Mouse (Mus musculus): ENCODE data around the gene Ccdc136. TPM values are rescaled to one million over a fixed set of nuclear protein-coding genes. Genes with fewer than 3 reads are reported as not detected.
"Not testable (repeated sequence)": the region's sequence is repeated elsewhere in the genome, so short reads cannot be mapped to it uniquely, and the experiment has no call there.

Ccdc136 gene
- polyA plus RNA-seq, 1 experiment from 2014 or later: 0.62 TPM

DNA sequence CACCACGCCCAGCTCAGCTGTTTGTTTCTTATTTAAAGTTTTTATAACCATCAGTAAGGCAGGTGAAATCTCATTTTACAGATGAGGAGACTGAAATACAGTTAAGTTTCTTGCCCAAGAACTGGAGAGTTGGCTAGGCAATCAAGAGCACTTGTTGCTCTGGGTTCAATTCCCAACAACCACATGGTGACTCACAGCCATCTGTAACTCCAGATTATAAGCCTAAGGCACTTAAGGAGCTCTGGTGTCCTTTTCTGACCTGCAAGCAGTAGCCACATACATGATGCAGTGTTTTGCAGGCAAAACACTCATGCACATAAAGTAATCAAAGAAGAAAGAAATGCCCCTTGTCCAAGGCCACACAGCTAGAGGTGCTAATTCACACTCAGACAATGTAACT lies 30.8 kb upstream of the Ccdc136 start:
- Histone ChIP-seq H3K9ac (no peak overlapping the region), H3K4me2 (no peak overlapping the region), H3K36me3 (peaks cover 51% of the 10 kb centered on the region), H3K27ac (no peak overlapping the region), H3K4me3 (replicated peaks) (no peak overlapping the region), H3K27me3 (no peaks in the 10 kb centered on the region), H3K4me1 (replicated peaks) (no peaks in the 10 kb centered on the region), H3K9me3 (replicated peaks) (no peaks in the 10 kb centered on the region)
- 81% methylated on average over 1 of the region's 1 CpGs for WGBS (ENCODE audit: insufficient replicate concordance)
- DNase-seq (no peak), ATAC-seq (ENCODE audit: low read depth) (no peak)

DNA sequence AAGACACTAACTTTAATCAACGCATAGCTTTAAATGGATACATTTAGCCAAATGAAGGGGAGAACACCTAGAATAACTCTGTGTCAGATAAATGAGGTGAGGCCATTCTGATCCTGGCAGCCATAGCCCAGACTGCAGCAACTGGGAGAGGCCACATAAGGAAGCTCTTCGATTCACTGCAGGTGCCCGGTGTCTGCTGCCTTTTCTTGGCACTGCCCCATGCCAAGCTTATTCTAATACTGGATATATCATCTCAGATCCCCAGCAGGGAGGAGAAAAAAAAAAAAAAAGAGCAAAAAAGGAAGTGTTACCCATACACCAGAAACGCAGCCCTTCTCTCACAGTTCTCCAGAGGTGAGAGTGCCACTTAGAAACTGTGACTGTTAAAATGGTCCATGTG lies 18.7 kb upstream of the Ccdc136 start:
- no peak overlapping the region for H3K9ac ChIP-seq
- H3K4me1 ChIP-seq (replicated peaks): peaks cover 7% of the 10 kb centered on the region
- no peak overlapping the region for H3K4me3 ChIP-seq (replicated peaks)
- WGBS (ENCODE audit: insufficient replicate concordance): 74% methylated on average over 4 of the region's 4 CpGs
- no peak overlapping the region for H3K27ac ChIP-seq
- no peaks in the 10 kb centered on the region for H3K9me3 ChIP-seq (replicated peaks)
- no peak for ATAC-seq (ENCODE audit: low read depth)
- H3K36me3 ChIP-seq: peaks cover 48% of the 10 kb centered on the region
- no peak overlapping the region for H3K4me2 ChIP-seq
- DNase-seq: no peak
- H3K27me3 ChIP-seq: no peaks in the 10 kb centered on the region

- DNase-seq (no peak), ATAC-seq (ENCODE audit: low read depth) (no peak)
- no peak overlapping the region for H3K9ac ChIP-seq
- H3K27ac ChIP-seq: no peak overlapping the region
- no peaks in the 10 kb centered on the region for H3K27me3 ChIP-seq
- H3K4me3 ChIP-seq (replicated peaks): no peak overlapping the region
- peaks cover 36% of the 10 kb centered on the region for H3K36me3 ChIP-seq
- no peaks in the 10 kb centered on the region for H3K9me3 ChIP-seq (replicated peaks)
- 76% methylated on average over 10 of the region's 10 CpGs for WGBS (ENCODE audit: insufficient replicate concordance)
- peaks cover 1% of the 10 kb centered on the region for H3K4me1 ChIP-seq (replicated peaks)
- H3K4me2 ChIP-seq: no peak overlapping the region
Measured at GRCm38 (mm10) chr6:29378678-29379077, 17.4 kb upstream of the Ccdc136 start.

DNA sequence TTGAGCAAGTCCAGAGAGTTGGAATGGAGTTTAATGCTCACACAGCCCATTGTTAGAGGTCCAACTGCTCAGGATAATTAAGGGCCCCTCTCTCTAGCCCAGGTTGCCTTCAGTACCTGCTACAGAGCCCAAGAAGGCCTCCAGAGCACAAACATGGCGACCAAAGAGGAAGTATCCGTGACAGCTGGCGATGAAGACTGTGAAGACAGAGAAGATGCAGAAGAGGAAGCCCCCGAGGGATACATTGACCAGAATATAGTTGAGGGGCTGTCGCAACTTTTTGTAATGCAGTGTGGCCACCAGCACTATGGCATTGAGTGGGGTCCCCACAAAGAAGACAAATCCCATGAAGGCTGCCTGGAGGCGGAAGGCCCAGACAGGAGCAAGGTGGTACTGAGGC lies 16.2 kb upstream of the Ccdc136 start:
- H3K9me3 ChIP-seq (replicated peaks): no peaks in the 10 kb centered on the region
- H3K4me1 ChIP-seq (replicated peaks): peaks cover 10% of the 10 kb centered on the region
- H3K4me2 ChIP-seq: no peak overlapping the region
- WGBS (ENCODE audit: insufficient replicate concordance): 44% methylated on average over 6 of the region's 6 CpGs
- ATAC-seq (ENCODE audit: low read depth): no peak
- H3K4me3 ChIP-seq (replicated peaks): no peak overlapping the region
- no peaks in the 10 kb centered on the region for H3K27me3 ChIP-seq
- peaks cover 24% of the 10 kb centered on the region for H3K36me3 ChIP-seq
- H3K27ac ChIP-seq: no peak overlapping the region
- no peak overlapping the region for H3K9ac ChIP-seq
- DNase-seq: no peak

GRCm38 (mm10) chr6:29382442-29382841 lies 13.7 kb upstream of the Ccdc136 start:
- no peak overlapping the region for H3K4me3 ChIP-seq (replicated peaks)
- H3K4me2 ChIP-seq: no peak overlapping the region
- no peaks in the 10 kb centered on the region for H3K36me3 ChIP-seq
- H3K27me3 ChIP-seq: 0 out of 2 replicates have a peak, but pooled peaks cover 3% of the 10 kb centered on the region
- no peak overlapping the region for H3K9ac ChIP-seq
- H3K9me3 ChIP-seq (replicated peaks): no peaks in the 10 kb centered on the region
- WGBS (ENCODE audit: insufficient replicate concordance): 52% methylated on average over 2 of the region's 2 CpGs
- H3K27ac ChIP-seq: no peak overlapping the region
- DNase-seq: no peak
- no peak for ATAC-seq (ENCODE audit: low read depth)
- peaks cover 12% of the 10 kb centered on the region for H3K4me1 ChIP-seq (replicated peaks)

DNA sequence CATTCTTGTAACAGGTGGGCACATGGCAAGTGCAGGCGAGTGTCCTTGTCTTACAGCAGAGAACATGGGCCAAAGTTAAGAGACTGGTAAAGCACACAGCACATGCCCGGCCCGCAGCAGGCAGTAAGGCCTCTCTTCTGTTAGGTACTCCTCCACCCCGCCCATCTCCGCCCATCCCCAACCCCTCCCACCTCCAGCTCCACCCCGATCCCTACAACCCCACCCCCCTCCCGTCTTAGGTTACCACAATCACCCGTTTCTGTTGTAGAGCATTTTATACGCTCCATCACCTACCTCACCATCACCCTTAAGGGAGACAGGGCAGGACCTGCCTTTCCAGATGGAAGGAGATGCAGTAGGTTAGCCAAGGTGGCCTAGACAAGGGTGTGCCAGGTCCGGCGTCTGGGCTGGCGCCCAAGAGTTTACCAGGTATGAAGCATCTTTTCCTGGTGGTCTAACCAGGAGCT lies 8.0 kb upstream of the Ccdc136 start, which contains the start of gene Opn1sw:
TSS of gene Opn1sw (minus strand) at position 417 of the 467 bp plus-strand sequence.
- 4% methylated on average over 12 of the region's 12 CpGs for WGBS (ENCODE audit: insufficient replicate concordance)
- peak; percentile 36 for DNase-seq
- H3K27ac ChIP-seq: no peak within 1 kb of the TSS

GRCm38 (mm10) chr6:29388606-29389080 lies 7.5 kb upstream of the Ccdc136 start:
- Histone ChIP-seq H3K27me3 (peaks cover 47% of the 10 kb centered on the region), H3K4me2 (peak overlapping the region; percentile 58), H3K27ac (no peak overlapping the region), H3K9ac (0 out of 2 replicates have a peak overlapping the region, but pooled peaks have one; percentile 37), H3K4me1 (replicated peaks) (peaks cover 29% of the 10 kb centered on the region), H3K4me3 (replicated peaks) (peak overlapping the region; percentile 47), H3K9me3 (replicated peaks) (no peaks in the 10 kb centered on the region), H3K36me3 (no peaks in the 10 kb centered on the region)
- peak; percentile 31 for DNase-seq
- ATAC-seq (ENCODE audit: low read depth): peak; percentile 72
- 3% methylated on average over 11 of the region's 11 CpGs for WGBS (ENCODE audit: insufficient replicate concordance)

More for the DNA sequence above, 8.0 kb upstream of the Ccdc136 start, which contains the start of gene Opn1sw:
- Histone ChIP-seq H3K36me3 (no peaks in the 10 kb centered on the region), H3K9ac (peak within 1 kb of the TSS; percentile 44; the same call in 1 of the 2 replicates), H3K4me1 (replicated peaks) (peaks cover 29% of the 10 kb centered on the region), H3K9me3 (replicated peaks) (no peaks in the 10 kb centered on the region), H3K4me2 (peak within 1 kb of the TSS; percentile 58), H3K4me3 (replicated peaks) (peak within 1 kb of the TSS; percentile 47), H3K27me3 (peaks cover 42% of the 10 kb centered on the region)
- ATAC-seq (ENCODE audit: low read depth): peak; percentile 89

GRCm38 (mm10) chr6:29389425-29389824 lies 6.7 kb upstream of the Ccdc136 start:
- H3K4me3 ChIP-seq (replicated peaks): no peak overlapping the region
- no peak overlapping the region for H3K9ac ChIP-seq
- no peak overlapping the region for H3K27ac ChIP-seq
- H3K27me3 ChIP-seq: peaks cover 55% of the 10 kb centered on the region
- H3K4me1 ChIP-seq (replicated peaks): peaks cover 23% of the 10 kb centered on the region
- H3K9me3 ChIP-seq (replicated peaks): no peaks in the 10 kb centered on the region
- 37% methylated on average over 9 of the region's 9 CpGs for WGBS (ENCODE audit: insufficient replicate concordance)
- DNase-seq (no peak), ATAC-seq (ENCODE audit: low read depth) (no peak)
- no peak overlapping the region for H3K4me2 ChIP-seq
- no peaks in the 10 kb centered on the region for H3K36me3 ChIP-seq

- not testable (repeated sequence) for H3K9ac ChIP-seq; DNase-seq; H3K36me3 ChIP-seq; H3K4me3 ChIP-seq (replicated peaks); H3K9me3 ChIP-seq (replicated peaks); ATAC-seq (ENCODE audit: low read depth); H3K4me2 ChIP-seq; H3K27ac ChIP-seq
- 67% methylated on average over 1 of the region's 1 CpGs for WGBS (ENCODE audit: insufficient replicate concordance)
- H3K4me1 ChIP-seq (replicated peaks): peaks cover 20% of the 10 kb centered on the region
- H3K27me3 ChIP-seq: peaks cover 65% of the 10 kb centered on the region
Measured at GRCm38 (mm10) chr6:29390500-29390899, 5.6 kb upstream of the Ccdc136 start.

GRCm38 (mm10) chr6:29391241-29391640 lies 4.9 kb upstream of the Ccdc136 start:
- not testable (repeated sequence) for DNase-seq; H3K27ac ChIP-seq; ATAC-seq (ENCODE audit: low read depth); H3K36me3 ChIP-seq; H3K9ac ChIP-seq; H3K4me3 ChIP-seq (replicated peaks); H3K9me3 ChIP-seq (replicated peaks); H3K4me2 ChIP-seq
- WGBS (ENCODE audit: insufficient replicate concordance): 43% methylated on average over 8 of the region's 8 CpGs
- peaks cover 20% of the 10 kb centered on the region for H3K4me1 ChIP-seq (replicated peaks)
- peaks cover 73% of the 10 kb centered on the region for H3K27me3 ChIP-seq

- H3K4me1 ChIP-seq (replicated peaks): peaks cover 25% of the 10 kb centered on the region
- no peak overlapping the region for H3K9ac ChIP-seq
- no peaks in the 10 kb centered on the region for H3K36me3 ChIP-seq
- 56% methylated on average over 4 of the region's 4 CpGs for whole genome bisulfite sequencing (ENCODE audit: insufficient replicate concordance)
- no peak overlapping the region for H3K4me3 ChIP-seq (replicated peaks)
- no peak overlapping the region for H3K4me2 ChIP-seq
- DNase-seq (no peak), ATAC-seq (ENCODE audit: low read depth) (no peak)
- H3K27ac ChIP-seq: no peak overlapping the region
- no peaks in the 10 kb centered on the region for H3K9me3 ChIP-seq (replicated peaks)
- peaks cover 78% of the 10 kb centered on the region for H3K27me3 ChIP-seq
Measured at GRCm38 (mm10) chr6:29391802-29392201, 4.3 kb upstream of the Ccdc136 start.

- no peaks in the 10 kb centered on the region for H3K36me3 ChIP-seq
- H3K9ac ChIP-seq: no peak overlapping the region
- H3K9me3 ChIP-seq (replicated peaks): no peaks in the 10 kb centered on the region
- H3K27me3 ChIP-seq: peaks cover 90% of the 10 kb centered on the region
- H3K27ac ChIP-seq: no peak overlapping the region
- no peak overlapping the region for H3K4me3 ChIP-seq (replicated peaks)
- ATAC-seq (ENCODE audit: low read depth) (no peak), DNase-seq (no peak)
- peaks cover 6% of the 10 kb centered on the region for H3K4me1 ChIP-seq (replicated peaks)
- H3K4me2 ChIP-seq: no peak overlapping the region
- WGBS (ENCODE audit: insufficient replicate concordance): 27% methylated on average over 1 of the region's 1 CpGs
Measured at GRCm38 (mm10) chr6:29394286-29394685, 1.8 kb upstream of the Ccdc136 start.
